Mouse (Mus musculus): ENCODE results near the gene Slc39a12. TPM values are rescaled to one million over a fixed set of nuclear protein-coding genes. Genes with fewer than 3 reads are reported as not detected.
A peak's percentile ranks its signal among the peaks of the same experiment; 100 is the strongest.

Slc39a12 gene
- total RNA-seq, 1 experiment, result not detected

GRCm38 (mm10) chr2:14502482-14502881 lies 114.4 kb downstream of the Slc39a12 start:
- Histone ChIP-seq H3K9ac (ENCODE audit: insufficient read depth, low read depth, low read length, poor library complexity, severe bottlenecking) (no peak overlapping the region), H3K9me3 (ENCODE audit: control insufficient read depth, insufficient read depth, low read depth, low read length) (no peaks in the 10 kb centered on the region), H3K4me1 (ENCODE audit: control insufficient read depth in 2 of 2, insufficient read depth in 2 of 2, low read length in 2 of 2, poor library complexity in 1 of 2) (no peaks in the 10 kb centered on the region), H3K36me3 (ENCODE audit: control insufficient read depth, insufficient read depth, low read length, poor library complexity, severe bottlenecking) (no peaks in the 10 kb centered on the region), H3K27ac (ENCODE audit: insufficient read depth, low read depth, low read length, poor library complexity, severe bottlenecking) (no peak overlapping the region), H3K4me3 (ENCODE audit: insufficient read depth in 1 of 2, low read depth in 1 of 2, low read length in 2 of 2, poor library complexity in 1 of 2, severe bottlenecking in 1 of 2) (no peak overlapping the region)
- no peak for DNase-seq (ENCODE audit: low read depth, low spot score)
- in situ Hi-C loops (cut with MboI; ENCODE audit: low sequenced_read_pairs in 2 of 2, unreplicated experiment in 2 of 2), result no loop called here
- TF ChIP-seq MAFK (IDR thresholded peaks at IDR 0.05; ENCODE audit: insufficient read depth, low read depth, low read length) (no peak), ZNF384 (IDR thresholded peaks at IDR 0.05; ENCODE audit: low read depth, low read length) (no peak), HCFC1 (IDR thresholded peaks at IDR 0.05; ENCODE audit: borderline replicate concordance, insufficient read depth, low read length) (no peak), ZC3H11A (IDR thresholded peaks at IDR 0.05; ENCODE audit: borderline replicate concordance, low read depth, low read length) (no peak), CHD2 (IDR thresholded peaks at IDR 0.05; ENCODE audit: low read depth, low read length) (no peak)

GRCm38 (mm10) chr2:14518237-14518636 lies 130.1 kb downstream of the Slc39a12 start:
- H3K9me3 ChIP-seq (ENCODE audit: control insufficient read depth, insufficient read depth, low read depth, low read length), result no peaks in the 10 kb centered on the region
- H3K36me3 ChIP-seq (ENCODE audit: control insufficient read depth, insufficient read depth, low read length, poor library complexity, severe bottlenecking), result no peaks in the 10 kb centered on the region
- no peak overlapping the region for H3K27ac ChIP-seq (ENCODE audit: insufficient read depth, low read depth, low read length, poor library complexity, severe bottlenecking)
- in situ Hi-C loops (cut with MboI; ENCODE audit: low sequenced_read_pairs in 2 of 2, unreplicated experiment in 2 of 2), result no loop called here
- H3K4me3 ChIP-seq (ENCODE audit: insufficient read depth in 1 of 2, low read depth in 1 of 2, low read length in 2 of 2, poor library complexity in 1 of 2, severe bottlenecking in 1 of 2), result no peak overlapping the region
- DNase-seq (ENCODE audit: low read depth, low spot score), result peak; percentile 42
- TF ChIP-seq ZC3H11A (IDR thresholded peaks at IDR 0.05; ENCODE audit: borderline replicate concordance, low read depth, low read length) (no peak), ZNF384 (IDR thresholded peaks at IDR 0.05; ENCODE audit: low read depth, low read length) (no peak), HCFC1 (IDR thresholded peaks at IDR 0.05; ENCODE audit: borderline replicate concordance, insufficient read depth, low read length) (no peak), MAFK (IDR thresholded peaks at IDR 0.05; ENCODE audit: insufficient read depth, low read depth, low read length) (no peak), CHD2 (IDR thresholded peaks at IDR 0.05; ENCODE audit: low read depth, low read length) (no peak)
- no peak overlapping the region; the same call in 1 of the 2 replicates for H3K9ac ChIP-seq (ENCODE audit: insufficient read depth, low read depth, low read length, poor library complexity, severe bottlenecking)
- no peaks in the 10 kb centered on the region for H3K4me1 ChIP-seq (ENCODE audit: control insufficient read depth in 2 of 2, insufficient read depth in 2 of 2, low read length in 2 of 2, poor library complexity in 1 of 2)

- in situ Hi-C loops (cut with MboI; ENCODE audit: low sequenced_read_pairs in 2 of 2, unreplicated experiment in 2 of 2), result no loop called here
- no peak for DNase-seq (ENCODE audit: low read depth, low spot score)
- H3K9ac ChIP-seq (ENCODE audit: insufficient read depth, low read depth, low read length, poor library complexity, severe bottlenecking), result no peak overlapping the region
- no peak overlapping the region for H3K4me3 ChIP-seq (ENCODE audit: insufficient read depth in 1 of 2, low read depth in 1 of 2, low read length in 2 of 2, poor library complexity in 1 of 2, severe bottlenecking in 1 of 2)
- H3K9me3 ChIP-seq (ENCODE audit: control insufficient read depth, insufficient read depth, low read depth, low read length), result no peaks in the 10 kb centered on the region
- no peaks in the 10 kb centered on the region for H3K4me1 ChIP-seq (ENCODE audit: control insufficient read depth in 2 of 2, insufficient read depth in 2 of 2, low read length in 2 of 2, poor library complexity in 1 of 2)
- H3K27ac ChIP-seq (ENCODE audit: insufficient read depth, low read depth, low read length, poor library complexity, severe bottlenecking), result no peak overlapping the region
- H3K36me3 ChIP-seq (ENCODE audit: control insufficient read depth, insufficient read depth, low read length, poor library complexity, severe bottlenecking), result no peaks in the 10 kb centered on the region
- no peak for TF ChIP-seq ZC3H11A (IDR thresholded peaks at IDR 0.05; ENCODE audit: borderline replicate concordance, low read depth, low read length)
- no peak for TF ChIP-seq HCFC1 (IDR thresholded peaks at IDR 0.05; ENCODE audit: borderline replicate concordance, insufficient read depth, low read length)
- TF ChIP-seq MAFK (IDR thresholded peaks at IDR 0.05; ENCODE audit: insufficient read depth, low read depth, low read length), result no peak
- TF ChIP-seq ZNF384 (IDR thresholded peaks at IDR 0.05; ENCODE audit: low read depth, low read length), result no peak
- no peak for TF ChIP-seq CHD2 (IDR thresholded peaks at IDR 0.05; ENCODE audit: low read depth, low read length)
These were observed 146.4 kb downstream of the Slc39a12 start for GRCm38 (mm10) chr2:14534325-14535077.

GRCm38 (mm10) chr2:14535246-14535671 lies 147.1 kb downstream of the Slc39a12 start:
- no peak overlapping the region for H3K27ac ChIP-seq (ENCODE audit: insufficient read depth, low read depth, low read length, poor library complexity, severe bottlenecking)
- no peak for DNase-seq (ENCODE audit: low read depth, low spot score)
- no peaks in the 10 kb centered on the region for H3K9me3 ChIP-seq (ENCODE audit: control insufficient read depth, insufficient read depth, low read depth, low read length)
- TF ChIP-seq ZC3H11A (IDR thresholded peaks at IDR 0.05; ENCODE audit: borderline replicate concordance, low read depth, low read length), result no peak
- no peak for TF ChIP-seq MAFK (IDR thresholded peaks at IDR 0.05; ENCODE audit: insufficient read depth, low read depth, low read length)
- TF ChIP-seq HCFC1 (IDR thresholded peaks at IDR 0.05; ENCODE audit: borderline replicate concordance, insufficient read depth, low read length), result no peak
- no peak for TF ChIP-seq CHD2 (IDR thresholded peaks at IDR 0.05; ENCODE audit: low read depth, low read length)
- no peak for TF ChIP-seq ZNF384 (IDR thresholded peaks at IDR 0.05; ENCODE audit: low read depth, low read length)
- H3K4me1 ChIP-seq (ENCODE audit: control insufficient read depth in 2 of 2, insufficient read depth in 2 of 2, low read length in 2 of 2, poor library complexity in 1 of 2), result no peaks in the 10 kb centered on the region
- no peak overlapping the region for H3K4me3 ChIP-seq (ENCODE audit: insufficient read depth in 1 of 2, low read depth in 1 of 2, low read length in 2 of 2, poor library complexity in 1 of 2, severe bottlenecking in 1 of 2)
- H3K9ac ChIP-seq (ENCODE audit: insufficient read depth, low read depth, low read length, poor library complexity, severe bottlenecking), result no peak overlapping the region
- no peaks in the 10 kb centered on the region for H3K36me3 ChIP-seq (ENCODE audit: control insufficient read depth, insufficient read depth, low read length, poor library complexity, severe bottlenecking)
- in situ Hi-C loops (cut with MboI; ENCODE audit: low sequenced_read_pairs in 2 of 2, unreplicated experiment in 2 of 2), result no loop called here

All from ES-E14 (cell line).